Mouse (Mus musculus) midbrain, embryonic 10.5 days (tissue): ENCODE measurements around the gene Gsap. TPM values are rescaled to one million over a fixed set of nuclear protein-coding genes. Genes with fewer than 3 reads are reported as not detected.
A peak's percentile ranks its signal among the peaks of the same experiment; 100 is the strongest.
"Not testable (repeated sequence)": the region's sequence is repeated elsewhere in the genome, so short reads cannot be mapped to it uniquely, and the experiment has no call there.

Source experiments
- DNase-seq: peaks from one replicate; pipeline ENCODE4 v3.0.0-alpha.2; 2017; ENCODE audit warnings: low spot score
- H3K27ac ChIP-seq: fragments of 300-500 bp; sonication (generic); replicated peaks from 2 replicates; pipeline ENCODE4 v1.5.1; 2016; ENCODE audit warnings: mild to moderate bottlenecking
- H3K27me3 ChIP-seq: fragments of 300-500 bp; sonication (generic); 2 replicates; pipeline ENCODE4 v1.6.1; 2016; ENCODE audit warnings: low read depth, mild to moderate bottlenecking; ENCODE audit not compliant: poor library complexity, severe bottlenecking
- H3K36me3 ChIP-seq: fragments of 300-500 bp; sonication (generic); 2 replicates; pipeline ENCODE4 v1.6.1; 2016; ENCODE audit warnings: mild to moderate bottlenecking, moderate library complexity
- H3K4me1 ChIP-seq: fragments of 300-500 bp; sonication (generic); 2 replicates; pipeline ENCODE4 v1.6.1; 2016
- H3K4me3 ChIP-seq: fragments of 300-500 bp; sonication (generic); 2 replicates; pipeline ENCODE4 v1.5.1; 2016; ENCODE audit warnings: mild to moderate bottlenecking, moderate library complexity
- H3K9me3 ChIP-seq: fragments of 300-500 bp; sonication (generic); replicated peaks from 2 replicates; pipeline ENCODE4 v1.6.1; 2016; ENCODE audit warnings: mild to moderate bottlenecking
- WGBS: fragments of 180-500 bp; shearing (Covaris S2); methylation state at CpG from one replicate; pipeline ENCODE4 v1.1.7; 2016; 5-methylcytosine and 5-hydroxymethylcytosine counted together
- polyA plus RNA-seq: library from polyadenylated mRNA; unstranded; fragments of >200 nt; fragmentation: Nextera tagmentation; extraction: Ambion mirVana; gene quantifications from 2 replicates; pipeline ENCODE4 v1.2.1, GENCODE M21; 2016

Gene Gsap
- polyA plus RNA-seq: 1.6 and 2.6 TPM in 2 replicates

- H3K27ac ChIP-seq: peak within 1 kb of the TSS; percentile 83
- DNase-seq: peak; percentile 69
- no peaks in the 10 kb centered on the region for H3K36me3 ChIP-seq
- WGBS: 5% methylated on average over 43 of the region's 43 CpGs
- H3K9me3 ChIP-seq: peaks cover 8% of the 10 kb centered on the region; the same call in 1 of the 2 replicates
- H3K4me1 ChIP-seq: peaks cover 21% of the 10 kb centered on the region
- H3K4me3 ChIP-seq: peak within 1 kb of the TSS; percentile 63
- H3K27me3 ChIP-seq: peaks cover 27% of the 10 kb centered on the region
Observed at GRCm38 (mm10) chr5:21185764-21186685, at the start of gene Gsap. Gene Gsap, plus strand, starts transcription at chr5:21186255.

GRCm38 (mm10) chr5:21136575-21136974, 49.5 kb upstream of the Gsap start:
- no peak overlapping the region for H3K27ac ChIP-seq
- H3K4me3 ChIP-seq: no peak overlapping the region
- no peaks in the 10 kb centered on the region for H3K9me3 ChIP-seq
- DNase-seq: no peak
- H3K36me3 ChIP-seq: no peaks in the 10 kb centered on the region
- H3K27me3 ChIP-seq: no peaks in the 10 kb centered on the region
- 88% methylated on average over 5 of the region's 5 CpGs for WGBS
- peaks cover 4% of the 10 kb centered on the region; the same call in 1 of the 2 replicates for H3K4me1 ChIP-seq

DNA sequence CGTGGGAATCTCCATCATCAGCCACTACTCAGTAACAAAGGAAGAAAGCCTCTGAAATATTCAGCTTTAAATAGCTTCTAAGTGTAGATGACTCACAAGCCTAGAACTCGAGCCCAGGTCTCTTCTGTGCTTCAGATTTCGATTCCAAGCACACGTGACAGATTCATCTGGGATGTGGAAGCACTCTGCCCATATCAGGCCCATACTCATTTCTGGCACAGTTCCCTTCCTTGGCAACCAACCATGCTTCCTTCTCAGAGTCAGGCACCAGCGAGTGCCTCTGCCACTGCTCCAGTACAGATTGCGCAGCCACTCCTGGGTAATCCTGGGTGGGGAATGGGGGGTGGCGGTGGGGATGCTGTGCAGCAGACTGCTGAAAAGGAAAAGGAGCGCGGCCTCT, 46.5 kb upstream of the Gsap start:
- H3K27ac ChIP-seq: no peak overlapping the region
- H3K9me3 ChIP-seq: no peaks in the 10 kb centered on the region
- WGBS: 72% methylated on average over 9 of the region's 9 CpGs
- peaks cover 4% of the 10 kb centered on the region; the same call in 1 of the 2 replicates for H3K4me1 ChIP-seq
- H3K4me3 ChIP-seq: no peak overlapping the region
- no peaks in the 10 kb centered on the region for H3K36me3 ChIP-seq
- DNase-seq: no peak
- no peaks in the 10 kb centered on the region for H3K27me3 ChIP-seq

- H3K27ac ChIP-seq, H3K4me1 ChIP-seq, H3K4me3 ChIP-seq, H3K36me3 ChIP-seq, H3K9me3 ChIP-seq, DNase-seq, H3K27me3 ChIP-seq: not testable (repeated sequence)
- 68% methylated on average over 7 of the region's 7 CpGs for WGBS
Observed at GRCm38 (mm10) chr5:21141133-21141551, 44.9 kb upstream of the Gsap start.

- 56% methylated on average over 5 of the region's 5 CpGs for WGBS
Observed at GRCm38 (mm10) chr5:21141626-21142025, 44.4 kb upstream of the Gsap start.

GRCm38 (mm10) chr5:21143032-21143431, 43.0 kb upstream of the Gsap start:
- peaks cover 4% of the 10 kb centered on the region; the same call in 1 of the 2 replicates for H3K4me1 ChIP-seq
- no peaks in the 10 kb centered on the region for H3K27me3 ChIP-seq
- H3K4me3 ChIP-seq: no peak overlapping the region
- H3K36me3 ChIP-seq: no peaks in the 10 kb centered on the region
- 84% methylated on average over 7 of the region's 7 CpGs for WGBS
- H3K9me3 ChIP-seq: no peaks in the 10 kb centered on the region
- DNase-seq: no peak
- H3K27ac ChIP-seq: no peak overlapping the region

More at GRCm38 (mm10) chr5:21141626-21142025, 44.4 kb upstream of the Gsap start:
- H3K27me3 ChIP-seq: no peaks in the 10 kb centered on the region
- no peak overlapping the region for H3K4me3 ChIP-seq
- H3K9me3 ChIP-seq: no peaks in the 10 kb centered on the region
- H3K36me3 ChIP-seq: no peaks in the 10 kb centered on the region
- H3K4me1 ChIP-seq: peaks cover 4% of the 10 kb centered on the region; the same call in 1 of the 2 replicates
- H3K27ac ChIP-seq: no peak overlapping the region
- DNase-seq: no peak

GRCm38 (mm10) chr5:21144506-21145169, 41.4 kb upstream of the Gsap start:
- WGBS: 77% methylated on average over 8 of the region's 8 CpGs
- Histone ChIP-seq H3K4me1 (peaks cover 4% of the 10 kb centered on the region; the same call in 1 of the 2 replicates), H3K9me3 (no peaks in the 10 kb centered on the region), H3K4me3 (no peak overlapping the region), H3K36me3 (no peaks in the 10 kb centered on the region), H3K27me3 (no peaks in the 10 kb centered on the region), H3K27ac (0 out of 2 replicates have a peak overlapping the region, but pooled peaks have one; percentile 23)
- DNase-seq: peak; percentile 30

- WGBS: 86% methylated on average over 3 of the region's 3 CpGs
- Histone ChIP-seq H3K27me3 (no peaks in the 10 kb centered on the region), H3K9me3 (no peaks in the 10 kb centered on the region; the same call in 1 of the 2 replicates), H3K36me3 (no peaks in the 10 kb centered on the region), H3K4me1 (no peaks in the 10 kb centered on the region), H3K27ac (no peak overlapping the region), H3K4me3 (no peak overlapping the region)
- no peak for DNase-seq
Observed at GRCm38 (mm10) chr5:21148358-21148757, 37.7 kb upstream of the Gsap start.

GRCm38 (mm10) chr5:21153672-21154071, 32.4 kb upstream of the Gsap start:
- H3K27me3 ChIP-seq: no peaks in the 10 kb centered on the region
- H3K36me3 ChIP-seq: no peaks in the 10 kb centered on the region
- H3K4me3 ChIP-seq: no peak overlapping the region
- no peak for DNase-seq
- peaks cover 7% of the 10 kb centered on the region; the same call in 1 of the 2 replicates for H3K9me3 ChIP-seq
- H3K4me1 ChIP-seq: no peaks in the 10 kb centered on the region
- 70% methylated on average over 1 of the region's 1 CpGs for WGBS
- no peak overlapping the region for H3K27ac ChIP-seq

GRCm38 (mm10) chr5:21156770-21157169, 29.3 kb upstream of the Gsap start:
- 90% methylated on average over 3 of the region's 3 CpGs for WGBS
- Histone ChIP-seq H3K27ac (no peak overlapping the region), H3K4me1 (no peaks in the 10 kb centered on the region), H3K4me3 (no peak overlapping the region), H3K36me3 (no peaks in the 10 kb centered on the region), H3K9me3 (peaks cover 7% of the 10 kb centered on the region; the same call in 1 of the 2 replicates), H3K27me3 (no peaks in the 10 kb centered on the region)
- no peak for DNase-seq

- Histone ChIP-seq H3K27me3 (no peaks in the 10 kb centered on the region), H3K9me3 (peaks cover 7% of the 10 kb centered on the region; the same call in 1 of the 2 replicates), H3K4me1 (no peaks in the 10 kb centered on the region), H3K4me3 (no peak overlapping the region), H3K36me3 (no peaks in the 10 kb centered on the region), H3K27ac (no peak overlapping the region)
- WGBS: 81% methylated on average over 3 of the region's 3 CpGs
- no peak for DNase-seq
Observed at GRCm38 (mm10) chr5:21159536-21159935, 26.5 kb upstream of the Gsap start.

DNA sequence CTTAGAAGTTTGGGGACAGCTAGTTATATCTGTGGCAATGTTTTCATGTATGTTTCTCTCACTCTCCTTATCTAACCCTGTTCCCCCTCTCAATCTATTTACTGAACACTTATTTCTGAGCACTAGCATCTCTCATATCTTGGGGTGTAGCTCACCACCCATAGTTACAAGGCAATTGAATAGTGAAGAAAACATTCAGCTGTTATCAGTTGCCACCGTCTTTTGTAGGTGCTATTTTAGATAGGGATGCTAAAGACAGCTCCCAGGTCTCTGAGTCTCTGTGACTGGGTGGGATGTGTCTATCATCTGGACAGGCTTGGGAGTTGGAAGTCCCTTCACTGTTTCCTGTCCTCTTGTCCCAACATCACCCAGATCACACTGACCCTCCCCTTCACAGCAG, 25.3 kb upstream of the Gsap start:
- 95% methylated on average over 1 of the region's 1 CpGs for WGBS
- Histone ChIP-seq H3K36me3 (no peaks in the 10 kb centered on the region), H3K4me1 (no peaks in the 10 kb centered on the region), H3K4me3 (no peak overlapping the region), H3K27ac (no peak overlapping the region), H3K9me3 (peaks cover 7% of the 10 kb centered on the region; the same call in 1 of the 2 replicates), H3K27me3 (no peaks in the 10 kb centered on the region)
- DNase-seq: no peak
